Mouse (Mus musculus): ENCODE results near the gene H2al2a. TPM values are rescaled to one million over a fixed set of nuclear protein-coding genes. Genes with fewer than 3 reads are reported as not detected.

H2al2a gene
- not detected in 2 replicates for polyA plus RNA-seq (2012; rRNA removed; ENCODE audit: low replicate concordance)

DNA sequence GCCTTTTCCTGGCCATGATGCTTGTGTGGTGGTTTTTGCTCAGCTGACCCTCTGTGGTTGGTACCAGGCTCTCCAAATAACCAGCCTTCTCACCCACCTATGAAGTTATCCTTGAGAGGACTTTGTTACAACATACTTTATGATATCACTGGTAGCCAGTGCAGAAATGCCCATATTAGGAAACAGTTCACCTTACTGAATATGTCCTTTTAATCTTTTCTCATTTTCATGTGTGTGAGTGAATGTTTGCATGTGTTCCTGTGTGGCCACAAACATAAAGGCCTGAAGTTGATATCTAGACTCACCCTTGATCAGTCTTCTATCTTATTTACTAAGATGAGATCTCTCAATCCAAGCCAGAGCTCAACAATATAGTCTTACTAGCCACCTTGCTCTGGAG, at the start of gene H2al2a:
Gene H2al2a, minus strand, starts transcription at position 101 of the 400 bp plus-strand sequence.

DNA sequence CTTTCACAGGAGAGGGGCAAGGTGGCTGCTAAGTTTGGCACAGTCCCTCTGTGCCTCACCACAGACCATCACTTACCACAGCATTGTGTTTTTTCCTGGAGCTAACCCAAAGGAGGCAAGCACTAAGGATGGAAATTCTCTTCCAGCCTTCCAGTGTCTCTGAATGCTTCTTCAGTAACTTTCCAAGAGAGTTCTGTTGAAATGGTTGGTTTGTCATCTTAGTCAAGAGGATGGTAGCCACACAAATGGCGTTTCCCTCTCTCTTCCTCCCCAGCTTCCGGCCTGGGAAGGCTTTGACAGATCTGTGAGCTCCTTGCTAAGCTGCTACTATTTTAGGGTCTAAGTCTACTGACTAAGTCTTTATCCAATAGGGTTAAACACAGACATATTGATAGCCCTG, 40.7 kb upstream of the H2al2a start, which contains the start of gene A930004D18Rik:
Gene A930004D18Rik, minus strand, starts transcription at position 247 of the 400 bp plus-strand sequence.

Other genes with a start within 250 kb of the H2al2a start
- gene A930004D18Rik, start 40.8 kb upstream of the H2al2a start, polyA plus RNA-seq (2012; rRNA removed; ENCODE audit: low replicate concordance), result 2.5 and 2.7 TPM in 2 replicates
- 1.1 and 2.8 TPM in 2 replicates for gene Skida1, start 52.1 kb upstream of the H2al2a start, polyA plus RNA-seq (2012; rRNA removed; ENCODE audit: low replicate concordance)
- 27.7 and 33.8 TPM in 2 replicates for gene Mllt10, start 58.3 kb upstream of the H2al2a start, polyA plus RNA-seq (2012; rRNA removed; ENCODE audit: low replicate concordance)

Data from mammary gland, adult 2 months (tissue).